Mouse (Mus musculus) thymus, adult 2 months (tissue): ENCODE measurements around the gene Calr. TPM values are rescaled to one million over a fixed set of nuclear protein-coding genes. Genes with fewer than 3 reads are reported as not detected.

ENCODE experiments used
- DNase-seq: peaks from one replicate; pipeline ENCODE4 v3.0.0; 2021
- H3K27ac ChIP-seq: fragments of 200-500 bp; 2 replicates; pipeline ENCODE4 v1.5.1; 2012; ENCODE audit warnings: low read length, control low read depth; ENCODE audit not compliant: control insufficient read depth, insufficient read depth
- H3K27me3 ChIP-seq: fragments of 200-500 bp; 2 replicates; pipeline ENCODE4 v1.6.1; 2012; ENCODE audit warnings: mild to moderate bottlenecking, low read length, moderate library complexity, mixed read lengths; ENCODE audit not compliant: control insufficient read depth, insufficient read depth
- H3K36me3 ChIP-seq: fragments of 200-500 bp; 2 replicates; pipeline ENCODE4 v1.6.1; 2012; ENCODE audit warnings: mild to moderate bottlenecking, low read length, moderate library complexity; ENCODE audit not compliant: control insufficient read depth, insufficient read depth
- H3K4me1 ChIP-seq: fragments of 200-500 bp; replicated peaks from 2 replicates; pipeline ENCODE4 v1.6.1; 2012; ENCODE audit warnings: low read length; ENCODE audit not compliant: control insufficient read depth, insufficient read depth
- H3K4me3 ChIP-seq: fragments of 200-500 bp; 2 replicates; pipeline ENCODE4 v1.5.1; 2012; ENCODE audit warnings: mild to moderate bottlenecking, low read length, control low read depth, moderate library complexity; ENCODE audit not compliant: control insufficient read depth, insufficient read depth
- CTCF ChIP-seq: fragments of 200-500 bp; IDR thresholded peaks from 2 replicates; pipeline ENCODE4 v1.5.1; 2012; ENCODE audit warnings: mild to moderate bottlenecking, control low read depth, low read length, moderate library complexity, borderline replicate concordance; ENCODE audit not compliant: control insufficient read depth, poor library complexity, insufficient read depth; ENCODE audit errors: extremely low read depth
- POLR2A ChIP-seq: fragments of 200-500 bp; IDR thresholded peaks from 2 replicates; pipeline ENCODE4 v1.6.1; 2012; ENCODE audit warnings: mild to moderate bottlenecking, low read length, control low read depth, moderate library complexity; ENCODE audit not compliant: control insufficient read depth, poor library complexity, insufficient read depth; ENCODE audit errors: extremely low read depth
- WGBS: fragments of 180-500 bp; shearing (Covaris S2); methylation state at CpG from one replicate; pipeline ENCODE4 v1.1.7; 2018; 5-methylcytosine and 5-hydroxymethylcytosine counted together
- polyA plus RNA-seq: library from polyadenylated mRNA; depleted of rRNA; stranded (reverse); fragments of >200 nt; gene quantifications from 2 replicates; pipeline ENCODE4 v1.2.3, GENCODE M21; 2012

Gene Calr
- polyA plus RNA-seq, 1 experiment = 186 TPM

GRCm38 (mm10) chr8:84845355-84846093 lies 1.2 kb downstream of the Calr start:
- peaks cover 25% of the 10 kb centered on the region for H3K36me3 ChIP-seq
- no peak overlapping the region for H3K27ac ChIP-seq
- peak overlapping the region; percentile 81 for H3K4me3 ChIP-seq
- 10% methylated on average over 12 of the region's 12 CpGs for WGBS
- DNase-seq = no peak
- TF ChIP-seq CTCF = no peak
- TF ChIP-seq POLR2A = no peak
- H3K4me1 ChIP-seq = peaks cover 14% of the 10 kb centered on the region
- H3K27me3 ChIP-seq = no peaks in the 10 kb centered on the region

DNA sequence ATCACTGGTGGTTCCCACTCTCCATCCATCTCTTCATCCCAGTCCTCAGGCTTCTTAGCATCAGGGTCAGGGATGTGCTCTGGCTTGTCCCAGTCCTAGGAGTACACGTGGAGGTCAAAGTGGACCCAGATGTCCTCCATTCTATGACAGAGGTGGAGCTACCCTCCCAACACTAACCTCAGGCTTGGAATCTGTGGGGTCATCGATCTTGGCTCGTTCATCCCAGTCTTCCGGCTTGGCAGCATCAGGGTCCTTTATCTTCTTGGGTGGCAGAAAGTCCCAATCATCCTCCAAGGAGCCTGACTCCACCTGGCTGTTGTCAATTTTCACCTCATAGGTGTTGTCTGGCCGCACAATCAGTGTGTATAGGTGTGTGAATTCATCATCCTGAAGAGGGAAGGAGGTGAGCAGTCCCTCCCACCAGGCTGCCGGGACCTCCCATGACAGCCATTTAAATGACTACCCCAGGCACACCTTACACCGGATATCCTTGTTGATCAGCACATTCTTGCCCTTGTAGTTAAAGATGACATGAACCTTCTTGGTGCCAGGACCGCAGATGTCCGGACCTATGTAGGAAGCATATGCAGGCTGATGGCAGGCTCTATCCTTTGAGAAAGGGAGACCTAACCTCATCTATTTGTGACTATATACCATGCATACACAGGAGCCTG lies 2.2 kb downstream of the Calr start:
- H3K27me3 ChIP-seq = no peaks in the 10 kb centered on the region
- H3K27ac ChIP-seq = no peak overlapping the region
- TF ChIP-seq CTCF = no peak
- TF ChIP-seq POLR2A = no peak
- DNase-seq = no peak
- peaks cover 25% of the 10 kb centered on the region for H3K36me3 ChIP-seq
- H3K4me3 ChIP-seq = no peak overlapping the region
- H3K4me1 ChIP-seq = peaks cover 18% of the 10 kb centered on the region
- 91% methylated on average over 9 of the region's 9 CpGs for WGBS

- Histone ChIP-seq H3K4me3 (no peak overlapping the region), H3K4me1 (peaks cover 10% of the 10 kb centered on the region), H3K27me3 (no peaks in the 10 kb centered on the region), H3K27ac (no peak overlapping the region), H3K36me3 (peaks cover 37% of the 10 kb centered on the region)
- no peak for DNase-seq
- TF ChIP-seq POLR2A (no peak), CTCF (no peak)
- 96% methylated on average over 1 of the region's 1 CpGs for WGBS
Observed at GRCm38 (mm10) chr8:84841514-84841913, 5.2 kb downstream of the Calr start.

- Histone ChIP-seq H3K4me3 (peak within 1 kb of the TSS; percentile 67), H3K4me1 (peaks cover 4% of the 10 kb centered on the region; the same call in 1 of the 2 replicates), H3K36me3 (peaks cover 47% of the 10 kb centered on the region), H3K27ac (no peak within 1 kb of the TSS), H3K27me3 (no peaks in the 10 kb centered on the region)
- TF ChIP-seq POLR2A = peak; percentile 60; the same call in 1 of the 2 replicates
- TF ChIP-seq CTCF = no peak
- WGBS = under 1% methylated on average over 55 of the region's 55 CpGs
- DNase-seq = peak; percentile 89
Observed at GRCm38 (mm10) chr8:84840248-84840999, 6.3 kb downstream of the Calr start, which contains the start of gene Rad23a. TSS of gene Rad23a (minus strand) at chr8:84840665.

- Histone ChIP-seq H3K27me3 (no peaks in the 10 kb centered on the region), H3K27ac (no peak overlapping the region), H3K4me1 (peaks cover 4% of the 10 kb centered on the region; the same call in 1 of the 2 replicates), H3K36me3 (peaks cover 53% of the 10 kb centered on the region), H3K4me3 (peak overlapping the region; percentile 67)
- TF ChIP-seq POLR2A (no peak), CTCF (no peak)
- WGBS = 2% methylated on average over 7 of the region's 7 CpGs
- DNase-seq = no peak
Observed at GRCm38 (mm10) chr8:84839875-84840247, 6.9 kb downstream of the Calr start.

GRCm38 (mm10) chr8:84839411-84839810 lies 7.3 kb downstream of the Calr start:
- H3K27ac ChIP-seq = no peak overlapping the region
- TF ChIP-seq POLR2A (no peak), CTCF (no peak)
- no peak for DNase-seq
- peaks cover 53% of the 10 kb centered on the region for H3K36me3 ChIP-seq
- H3K4me3 ChIP-seq = no peak overlapping the region
- no peaks in the 10 kb centered on the region for H3K27me3 ChIP-seq
- 68% methylated on average over 2 of the region's 2 CpGs for whole genome bisulfite sequencing
- peaks cover 4% of the 10 kb centered on the region; the same call in 1 of the 2 replicates for H3K4me1 ChIP-seq
